Mouse (Mus musculus): ENCODE results near the gene Grk6.
A peak's percentile ranks its signal among the peaks of the same experiment; 100 is the strongest.
"Not testable (repeated sequence)": the region's sequence is repeated elsewhere in the genome, so short reads cannot be mapped to it uniquely, and the experiment has no call there.

The Grk6 gene

DNA sequence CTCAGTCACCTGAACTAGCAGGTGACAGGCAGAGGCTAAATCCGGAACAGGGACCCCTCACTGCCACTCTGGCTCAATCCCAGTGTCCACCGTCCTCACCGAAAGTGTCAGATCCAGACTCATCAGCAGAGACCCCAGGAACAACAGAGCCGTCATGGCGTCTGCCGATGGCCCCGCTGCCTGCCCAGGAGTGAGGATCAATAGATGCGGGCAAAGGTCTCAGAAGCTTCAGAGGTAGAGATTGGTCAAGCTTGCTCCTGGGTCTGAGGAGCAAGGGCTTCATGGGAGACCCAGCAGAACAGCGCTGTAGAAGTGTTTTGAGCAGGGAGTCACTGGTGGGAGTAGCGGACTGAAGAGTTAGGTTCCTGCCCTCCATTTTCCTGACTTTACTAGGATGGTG is 18.3 kb upstream of the Grk6 start, which contains the start of gene F12:
TSS of gene F12 (minus strand) at position 181 of the 400 bp plus-strand sequence.
- DNase-seq (ENCODE audit: low spot score): no peak

DNA sequence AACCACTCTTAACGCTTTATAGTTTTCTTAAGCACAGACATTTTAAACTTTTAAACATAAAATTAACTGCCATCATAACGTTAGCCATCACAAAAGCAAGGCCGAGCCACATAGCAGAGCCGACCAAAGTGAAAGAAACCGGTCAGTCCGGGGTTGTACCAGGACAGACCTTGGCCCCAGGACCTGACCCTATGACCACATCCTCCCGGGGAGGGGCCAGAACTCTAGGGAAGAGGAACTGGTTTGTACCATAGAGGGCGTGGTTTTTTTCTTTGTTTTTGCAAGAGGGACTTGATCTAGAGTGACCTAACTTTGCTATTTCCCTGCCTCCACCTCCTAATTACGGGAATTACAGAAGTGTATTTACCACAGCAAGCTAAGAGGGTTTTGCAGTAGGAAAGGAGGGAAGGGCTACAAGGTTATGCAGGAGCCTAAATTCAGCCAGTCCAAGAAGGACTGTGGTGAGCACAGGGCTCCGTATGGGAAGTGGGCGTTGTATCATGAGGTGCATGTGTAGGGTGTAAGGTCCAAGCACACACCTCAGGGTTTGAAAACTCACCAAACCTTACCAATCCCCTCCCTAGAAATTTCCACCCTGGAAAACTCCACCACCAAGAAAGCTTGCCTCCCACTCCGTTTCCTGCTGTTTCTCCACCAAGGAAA is 15.5 kb upstream of the Grk6 start:
- DNase-seq (ENCODE audit: low spot score): no peak

DNA sequence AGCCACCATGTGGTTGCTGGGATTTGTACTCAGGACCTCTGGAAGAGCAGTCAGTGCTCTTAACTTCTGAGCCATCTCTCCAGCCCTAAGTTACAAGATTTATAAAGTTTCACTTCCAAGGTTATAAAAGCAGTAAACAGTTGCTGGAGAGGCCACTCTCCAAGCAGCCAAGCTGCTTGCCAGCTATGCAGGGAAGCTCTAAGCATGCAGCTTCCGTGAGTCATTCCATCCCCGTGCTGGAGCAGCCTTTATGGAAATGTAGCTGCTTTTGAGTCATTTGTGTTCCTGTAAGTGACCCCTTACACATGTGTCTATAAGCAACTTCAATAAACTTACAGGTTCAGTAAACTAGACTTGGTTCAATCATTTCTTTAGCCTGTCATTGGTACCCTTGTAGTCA is 14.3 kb upstream of the Grk6 start:
- DNase-seq (ENCODE audit: low spot score): no peak

DNA sequence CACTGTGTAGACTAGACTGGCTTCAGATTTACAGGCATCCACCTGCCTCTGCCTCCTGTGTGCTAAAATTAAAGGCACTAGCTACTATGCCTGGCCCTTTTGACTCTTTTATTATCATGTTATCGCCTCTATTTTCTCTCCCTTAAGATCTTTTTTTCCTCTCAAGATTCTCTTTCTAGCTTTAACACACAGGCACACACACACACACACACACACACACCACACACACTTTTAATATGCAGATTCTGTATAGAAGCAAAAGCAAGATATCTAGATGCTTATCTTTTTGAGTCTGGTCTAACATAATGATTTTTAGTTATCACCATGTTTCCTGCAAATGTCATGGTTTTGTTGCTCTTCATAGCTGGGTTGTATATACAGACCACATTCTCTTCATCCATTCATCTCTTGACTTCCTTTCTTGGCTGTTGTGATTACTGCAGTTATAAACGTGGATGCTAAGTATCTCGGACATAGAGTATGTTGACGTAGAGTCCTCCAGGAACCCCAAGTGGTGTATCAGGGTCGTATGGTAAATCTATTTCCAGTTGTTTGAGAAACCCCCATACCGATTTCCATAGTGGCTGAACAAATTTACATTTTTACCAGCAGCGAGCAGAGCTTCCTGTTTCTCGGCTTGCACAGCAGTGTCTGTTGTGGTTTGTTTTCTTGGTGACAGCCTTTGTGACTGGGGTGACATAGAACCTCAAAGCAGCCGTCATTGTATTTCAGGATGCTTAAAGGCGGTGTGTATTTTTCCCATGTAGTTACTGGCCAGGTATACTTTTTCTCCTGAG is 12.8 kb upstream of the Grk6 start:
- DNase-seq (ENCODE audit: low spot score): no peak

DNA sequence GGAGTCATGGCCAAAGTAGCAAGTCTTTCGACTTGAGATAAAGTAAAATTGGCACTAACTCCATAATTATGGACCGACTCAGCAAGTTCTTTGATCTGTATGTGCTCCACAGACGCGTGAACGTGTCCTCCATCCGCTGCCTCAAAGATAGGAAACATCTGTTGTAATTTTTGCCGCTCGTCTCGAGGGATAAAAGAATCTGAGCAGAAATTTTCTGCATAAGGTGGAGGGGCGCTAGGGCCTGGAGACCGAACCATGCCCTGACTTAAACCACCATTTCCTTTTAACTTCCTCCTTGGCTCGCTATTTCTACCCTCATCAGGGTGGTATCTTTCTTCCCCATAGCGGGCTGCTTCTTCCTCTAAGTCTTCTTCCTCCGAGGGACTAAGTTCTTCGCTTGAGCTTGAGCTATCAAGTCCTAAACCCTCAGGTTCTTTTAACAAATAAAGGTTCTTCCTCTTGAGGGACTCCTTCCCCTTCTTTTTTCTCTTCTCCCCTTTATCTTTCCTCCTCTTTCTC is 7.7 kb upstream of the Grk6 start:
- not testable (repeated sequence) for DNase-seq (ENCODE audit: low spot score)

DNA sequence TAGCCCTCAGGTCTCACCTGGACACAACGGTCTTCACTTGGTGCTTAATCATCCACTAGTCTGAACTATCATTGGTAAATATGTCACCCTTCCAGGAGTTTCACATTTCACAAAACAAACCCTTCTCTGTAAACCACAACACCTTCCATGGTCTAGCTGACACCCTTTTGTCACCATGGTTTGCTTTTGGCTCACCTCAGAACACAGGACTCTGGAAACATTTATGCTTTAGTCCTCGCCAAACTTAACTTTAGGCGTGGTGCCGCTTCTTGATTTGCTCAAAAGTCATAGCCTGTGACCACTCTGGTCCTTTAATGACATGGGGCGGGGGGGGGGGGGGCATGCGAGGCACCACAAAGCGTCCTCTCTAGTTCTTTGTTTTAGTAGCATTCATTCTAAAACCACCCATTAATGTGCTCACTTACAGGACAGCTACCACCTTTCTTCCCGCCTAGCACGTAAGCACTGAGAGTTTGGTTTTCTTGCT is 1.0 kb upstream of the Grk6 start:
- no peak for DNase-seq (ENCODE audit: low spot score)

DNA sequence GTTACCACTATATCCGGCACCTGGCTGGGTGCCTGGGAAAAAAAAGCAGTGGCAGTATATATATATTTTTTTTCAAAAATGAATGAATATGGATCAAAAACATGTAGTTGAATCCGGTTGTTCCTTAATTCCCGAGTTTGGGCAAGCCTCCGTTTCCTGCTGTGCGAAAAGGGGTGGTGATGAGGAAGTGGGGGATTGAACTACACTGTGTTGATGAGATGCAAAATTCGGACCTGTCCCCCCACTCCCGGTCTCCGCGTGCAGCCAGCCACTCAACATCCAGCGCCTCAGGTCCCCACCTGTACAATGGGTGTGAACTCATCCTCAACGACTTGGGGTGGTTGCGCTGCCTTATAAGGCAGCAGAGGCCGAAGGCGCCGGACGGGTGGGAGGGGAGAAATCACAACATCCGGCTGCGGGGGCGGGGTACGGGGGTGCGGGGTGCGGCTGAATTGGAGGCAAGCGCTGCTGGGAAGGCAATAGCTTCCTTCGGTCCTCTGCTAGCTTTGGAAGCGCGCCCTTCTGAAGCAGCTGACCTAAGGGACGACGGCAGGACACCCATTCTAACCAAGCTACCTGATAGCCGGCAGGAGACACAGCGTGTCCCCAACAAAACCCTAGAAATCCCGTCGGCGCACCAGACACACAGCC is 461 bp upstream of the Grk6 start:
- DNase-seq (ENCODE audit: low spot score): peak; percentile 81

DNA sequence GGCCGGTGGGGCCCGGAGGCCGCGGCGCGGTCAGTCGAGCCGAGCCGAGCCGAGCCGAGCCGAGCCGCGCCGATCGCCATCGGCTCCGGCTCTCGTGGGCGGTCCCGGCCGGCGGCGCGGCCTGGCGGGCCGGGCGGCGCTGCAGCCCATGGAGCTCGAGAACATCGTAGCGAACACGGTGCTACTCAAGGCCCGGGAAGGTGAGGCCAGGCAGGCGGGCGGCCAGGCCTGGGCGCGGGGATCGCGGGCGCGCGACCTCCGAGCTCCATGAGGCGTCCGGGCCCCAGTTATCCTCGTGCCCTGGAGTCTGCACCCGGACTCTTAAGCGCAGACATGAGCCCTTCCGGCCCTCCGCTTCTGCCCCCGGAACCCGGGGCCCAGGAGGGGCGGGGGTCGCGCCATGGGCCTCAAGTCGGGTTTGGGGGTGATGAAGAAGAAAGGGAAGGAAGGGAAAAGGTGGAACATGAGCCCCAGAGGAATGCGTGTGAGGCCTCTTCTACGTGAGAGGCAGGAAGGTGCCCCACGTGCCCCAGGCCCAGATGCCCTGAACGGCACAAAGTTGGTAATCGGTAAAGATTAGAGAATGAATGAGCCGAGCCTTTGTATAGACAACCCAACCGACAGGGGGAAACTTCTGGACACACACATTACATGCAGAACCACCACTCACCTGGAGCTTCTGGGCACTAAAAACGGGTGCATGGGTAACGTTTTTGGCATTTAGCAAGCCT is 654 bp downstream of the Grk6 start:
- peak; percentile 49 for DNase-seq (ENCODE audit: low spot score)

DNA sequence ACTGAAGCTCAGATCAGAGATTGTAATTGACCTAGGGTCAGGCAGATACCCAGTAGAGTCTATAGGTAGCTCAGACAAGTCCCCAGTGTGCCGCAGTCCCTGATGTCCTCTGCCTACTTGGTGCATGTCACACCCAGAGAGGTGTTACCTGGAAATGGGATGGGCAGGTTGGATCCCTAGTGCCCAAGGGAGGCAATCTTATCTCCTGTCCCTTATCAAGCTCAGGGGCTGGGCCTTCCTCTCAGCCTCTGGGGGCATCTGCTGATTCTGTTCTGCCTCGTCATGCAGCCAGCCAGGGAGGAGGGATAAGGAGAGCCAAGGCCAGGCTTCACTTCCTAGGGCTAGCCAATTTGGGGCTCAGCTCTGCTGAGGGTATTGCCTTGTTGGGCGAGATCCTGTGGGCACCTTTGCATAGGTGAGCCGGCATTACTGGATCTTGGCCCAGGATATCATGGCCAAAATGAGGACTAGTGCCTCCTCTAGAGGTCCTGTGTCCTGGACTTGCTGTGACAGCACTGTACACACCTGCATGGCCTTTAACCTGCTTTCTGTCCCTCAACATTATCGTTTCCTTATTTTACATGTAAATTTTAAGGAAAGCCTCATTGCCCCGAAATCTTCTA is 1.7 kb downstream of the Grk6 start:
- DNase-seq (ENCODE audit: low spot score): no peak

DNA sequence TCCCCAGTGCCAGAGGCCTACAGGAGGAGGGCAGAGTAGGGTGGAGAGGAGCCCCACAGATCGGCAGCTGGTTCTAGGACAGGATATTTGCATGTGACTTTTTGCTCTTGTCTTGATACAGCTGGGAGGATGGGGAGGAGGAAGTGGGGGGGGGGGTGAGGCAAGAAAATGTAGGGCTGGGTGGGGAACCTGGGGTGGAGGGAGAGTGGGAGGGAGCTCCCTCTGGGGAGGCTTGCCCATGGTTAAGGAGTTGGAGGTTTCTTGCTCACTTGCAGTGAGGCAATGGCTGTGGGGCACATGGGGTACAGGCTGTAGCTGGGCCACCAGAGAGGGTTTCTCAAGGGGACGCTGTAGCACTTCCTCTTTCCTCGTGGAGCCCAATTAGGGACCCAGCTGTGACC is 2.7 kb downstream of the Grk6 start:
- DNase-seq (ENCODE audit: low spot score): no peak

DNA sequence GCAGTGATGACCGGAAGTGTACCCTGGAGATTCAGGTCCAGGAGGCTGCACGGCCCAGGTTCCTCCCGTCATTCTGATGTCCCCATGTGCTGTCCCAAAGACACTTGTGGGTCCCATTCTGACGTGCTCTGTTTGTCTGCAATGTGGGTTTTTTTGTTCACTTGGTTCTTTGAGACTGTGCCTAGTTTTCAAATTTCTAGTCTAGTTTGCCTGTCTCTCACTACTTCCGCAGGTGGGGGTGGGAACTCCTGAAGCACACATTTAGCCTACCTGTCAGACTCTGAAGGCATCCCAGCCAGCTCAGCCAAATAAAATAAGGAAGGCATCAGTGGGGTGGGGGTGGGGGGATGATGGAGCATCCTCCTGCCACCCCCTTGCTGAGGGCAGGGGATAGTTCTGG is 3.3 kb downstream of the Grk6 start:
- DNase-seq (ENCODE audit: low spot score): no peak

DNA sequence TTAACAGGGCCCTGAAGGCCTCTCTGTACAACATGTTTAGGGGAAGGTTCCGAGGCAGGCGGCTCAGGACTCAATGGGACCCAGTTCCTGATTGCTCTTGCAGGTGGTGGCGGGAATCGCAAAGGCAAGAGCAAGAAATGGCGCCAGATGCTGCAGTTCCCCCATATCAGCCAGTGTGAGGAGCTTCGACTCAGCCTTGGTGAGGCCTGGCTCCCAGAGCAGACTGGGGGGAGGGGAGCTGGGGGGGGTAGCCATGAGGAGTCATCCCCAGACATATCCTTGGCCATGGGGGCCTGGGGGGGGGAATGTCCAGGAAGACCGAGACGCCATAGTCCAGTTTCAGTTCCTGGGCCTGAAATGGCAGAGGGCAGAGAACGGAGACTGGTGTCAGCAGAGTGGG is 4.3 kb downstream of the Grk6 start:
- DNase-seq (ENCODE audit: low spot score): no peak

DNA sequence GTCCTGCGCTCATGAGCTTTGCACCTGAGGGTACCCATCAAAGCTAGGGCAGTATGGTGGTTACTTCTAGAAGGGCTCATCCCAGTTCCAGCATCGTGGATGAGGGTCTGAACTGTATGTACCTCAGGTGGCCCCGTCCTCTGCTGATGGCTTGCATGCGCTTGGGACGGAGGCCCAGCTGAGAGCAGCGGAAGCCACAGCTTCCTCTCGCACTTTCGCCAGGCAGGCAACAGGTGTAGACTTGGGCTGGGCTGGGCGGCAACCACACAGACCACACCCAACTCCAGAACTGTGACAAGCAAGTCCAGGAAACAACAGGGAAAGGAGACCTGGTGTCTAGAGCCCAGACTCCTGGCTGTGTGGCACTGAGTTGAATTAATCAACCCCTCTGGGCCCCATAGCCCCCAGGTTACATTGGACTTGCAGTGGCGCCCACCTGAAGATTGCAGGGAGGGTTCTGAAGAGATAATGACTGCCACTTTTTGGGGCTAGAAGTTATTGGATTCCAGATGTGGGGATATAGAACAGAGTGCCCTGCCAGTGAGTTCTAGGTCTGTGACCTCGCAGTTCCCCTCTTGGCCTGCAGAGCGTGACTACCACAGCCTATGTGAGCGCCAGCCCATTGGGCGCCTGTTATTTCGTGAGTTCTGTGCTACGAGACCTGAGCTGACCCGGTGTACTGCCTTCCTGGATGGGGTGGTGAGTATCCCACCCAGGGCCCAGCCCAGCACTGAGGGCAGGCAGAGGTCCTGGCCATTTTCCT is 5.0 kb downstream of the Grk6 start:
- DNase-seq (ENCODE audit: low spot score): no peak

DNA sequence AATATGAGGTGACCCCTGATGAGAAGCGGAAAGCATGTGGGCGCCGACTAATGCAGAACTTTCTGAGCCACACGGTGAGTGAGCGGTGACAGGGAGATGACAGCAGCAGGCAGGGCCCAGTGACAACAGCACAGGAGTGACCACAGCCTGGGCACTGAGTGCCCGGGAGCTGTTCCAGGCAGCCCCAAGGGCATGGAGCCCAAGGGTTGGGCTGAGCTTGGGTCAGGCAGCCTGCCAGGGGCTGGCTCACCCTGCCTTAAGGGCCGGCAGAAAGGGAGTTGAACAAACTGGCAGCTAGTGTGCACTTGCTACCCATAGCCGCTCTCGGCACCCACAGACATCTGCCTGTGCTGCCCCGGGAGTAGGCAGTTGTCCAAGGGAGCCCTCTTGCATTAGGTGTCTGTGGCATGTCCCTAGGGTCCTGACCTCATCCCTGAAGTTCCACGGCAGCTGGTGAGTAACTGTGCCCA is 5.7 kb downstream of the Grk6 start:
- DNase-seq (ENCODE audit: low spot score): no peak

DNA sequence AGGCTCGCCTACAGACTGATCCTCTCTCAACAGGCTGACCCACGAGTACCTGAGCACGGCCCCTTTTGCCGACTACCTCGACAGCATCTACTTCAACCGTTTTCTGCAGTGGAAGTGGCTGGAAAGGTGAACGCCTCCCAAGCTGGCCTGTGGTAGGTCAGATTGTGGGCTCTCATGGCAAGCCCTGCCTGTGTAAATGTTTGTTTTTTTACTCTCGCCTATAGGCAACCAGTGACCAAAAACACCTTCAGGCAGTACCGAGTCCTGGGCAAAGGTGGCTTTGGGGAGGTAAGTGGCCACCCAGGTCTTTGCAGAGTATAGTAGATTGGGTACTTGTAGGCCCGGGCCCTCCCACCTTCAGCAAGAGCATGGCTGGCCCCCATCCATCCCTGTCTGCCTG is 6.4 kb downstream of the Grk6 start:
- no peak for DNase-seq (ENCODE audit: low spot score)

DNA sequence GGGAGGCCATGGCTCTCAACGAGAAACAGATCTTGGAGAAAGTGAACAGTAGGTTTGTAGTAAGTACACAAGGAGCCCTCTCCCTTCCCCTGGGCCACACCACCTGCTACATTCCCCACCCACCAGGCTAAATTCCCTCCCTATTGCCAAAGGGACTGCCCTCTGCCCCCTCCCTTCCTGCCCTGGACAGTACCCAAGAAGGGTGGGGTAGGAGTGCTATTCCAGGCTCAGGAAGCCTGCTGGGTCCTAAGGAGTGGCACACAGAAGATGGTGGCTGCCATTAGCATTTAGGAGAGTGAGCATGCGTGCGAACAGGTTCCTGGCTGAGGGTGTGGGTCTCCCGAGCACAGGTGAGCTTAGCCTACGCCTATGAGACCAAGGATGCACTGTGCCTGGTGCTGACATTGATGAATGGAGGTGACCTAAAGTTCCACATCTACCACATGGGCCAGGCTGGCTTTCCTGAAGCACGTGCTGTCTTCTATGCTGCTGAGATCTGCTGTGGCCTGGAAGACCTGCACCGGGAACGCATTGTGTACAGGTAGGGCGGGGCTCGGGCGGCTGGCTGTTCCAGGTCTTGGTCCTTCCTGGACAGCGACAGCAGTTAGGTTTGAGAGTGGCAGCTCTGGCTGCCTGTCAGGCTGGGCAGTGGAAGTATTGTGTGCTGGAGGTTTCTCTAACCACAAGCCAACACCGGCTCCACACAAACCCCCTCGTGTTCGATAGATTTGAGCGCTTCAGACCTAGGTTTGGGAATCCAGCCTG is 7.1 kb downstream of the Grk6 start:
- DNase-seq (ENCODE audit: low spot score): no peak

DNA sequence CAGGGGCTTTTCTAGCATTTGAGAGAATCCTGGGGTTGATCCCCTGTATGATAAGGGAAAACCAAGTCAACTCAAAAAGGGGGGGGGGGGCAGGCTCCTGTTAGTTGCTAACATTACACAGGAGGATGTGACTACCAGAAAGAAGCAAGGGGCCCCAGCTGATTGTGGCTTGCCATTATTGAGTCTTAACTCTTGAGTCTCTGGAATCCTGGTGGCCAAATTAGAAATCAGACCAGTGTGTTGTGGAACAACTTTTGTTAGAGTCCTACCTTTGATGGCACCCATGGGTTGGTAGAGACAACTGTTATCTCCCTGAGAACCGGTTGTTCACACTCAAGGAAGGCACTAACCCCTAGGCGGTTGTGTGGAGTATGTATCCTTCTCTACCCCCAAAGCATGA is 18.1 kb downstream of the Grk6 start:
- no peak for DNase-seq (ENCODE audit: low spot score)

DNA sequence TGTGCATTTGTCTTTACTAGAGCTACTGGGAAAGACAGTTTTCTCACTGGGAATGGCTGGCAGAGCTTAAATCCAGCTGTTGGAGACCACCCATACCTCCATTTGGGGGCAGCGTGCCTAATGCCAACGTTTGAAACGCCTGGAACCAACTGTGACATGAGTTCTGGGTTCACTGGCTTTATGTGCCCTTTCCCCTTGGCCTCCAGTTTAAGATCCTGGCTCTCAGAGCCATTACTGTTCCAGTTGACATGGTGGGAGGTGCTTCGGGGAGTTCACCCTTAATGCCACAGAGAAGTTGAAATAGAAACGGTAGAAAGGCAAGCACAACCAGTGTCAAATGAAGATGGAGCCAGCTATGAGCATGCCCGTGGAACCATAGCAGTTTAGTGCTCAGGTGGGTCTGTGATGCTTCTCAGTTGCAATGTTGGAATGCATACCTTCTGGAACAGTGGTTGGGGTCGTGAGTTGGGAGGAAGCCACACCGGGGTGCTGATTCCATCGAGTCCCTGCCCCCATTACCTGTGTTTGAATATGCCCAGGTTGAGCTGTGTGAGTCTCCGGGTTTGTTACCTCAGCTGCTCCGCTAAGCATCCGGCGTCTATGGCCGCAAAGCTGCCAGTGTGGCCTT is 18.6 kb downstream of the Grk6 start:
- no peak for DNase-seq (ENCODE audit: low spot score)
